Mouse (Mus musculus) forebrain, embryonic 15.5 days (tissue): ENCODE results near the gene Mthfd1l. TPM values are rescaled to one million over a fixed set of nuclear protein-coding genes. Genes with fewer than 3 reads are reported as not detected.
A peak's percentile ranks its signal among the peaks of the same experiment; 100 is the strongest.

Experiments used
- ATAC-seq: fragments of 200-750 bp; cut with Nextera tagmentation; replicated peaks from 2 replicates; pipeline ENCODE4 v1.8.0; 2017; ENCODE audit warnings: mild to moderate bottlenecking, moderate TSS enrichment, moderate library complexity
- H3K27ac ChIP-seq: fragments of 300-500 bp; sonication (generic); replicated peaks from 2 replicates; pipeline ENCODE4 v1.5.1; 2015; ENCODE audit warnings: mild to moderate bottlenecking, inconsistent platforms
- H3K27me3 ChIP-seq: fragments of 300-500 bp; sonication (generic); 2 replicates; pipeline ENCODE4 v1.6.1; 2015; ENCODE audit warnings: inconsistent platforms
- H3K36me3 ChIP-seq: fragments of 300-500 bp; sonication (generic); 2 replicates; pipeline ENCODE4 v1.6.1; 2015; ENCODE audit warnings: mild to moderate bottlenecking, inconsistent platforms
- H3K4me1 ChIP-seq: fragments of 300-500 bp; sonication (generic); 2 replicates; pipeline ENCODE4 v1.6.1; 2015; ENCODE audit warnings: inconsistent platforms
- H3K4me2 ChIP-seq: fragments of 300-500 bp; sonication (generic); replicated peaks from 2 replicates; pipeline ENCODE4 v1.6.1; 2015; ENCODE audit warnings: mild to moderate bottlenecking, inconsistent platforms
- H3K4me3 ChIP-seq: fragments of 300-500 bp; sonication (generic); 2 replicates; pipeline ENCODE4 v1.5.1; 2015; ENCODE audit warnings: mild to moderate bottlenecking, inconsistent platforms
- H3K9ac ChIP-seq: fragments of 300-500 bp; sonication (generic); replicated peaks from 2 replicates; pipeline ENCODE4 v1.6.1; 2015; ENCODE audit warnings: mild to moderate bottlenecking, inconsistent platforms
- H3K9me3 ChIP-seq: fragments of 300-500 bp; sonication (generic); 2 replicates; pipeline ENCODE4 v1.6.1; 2016; ENCODE audit warnings: inconsistent platforms
- WGBS: fragments of 180-500 bp; shearing (Covaris S2); methylation state at CpG from one replicate; pipeline ENCODE4 v1.1.7; 2015; ENCODE audit warnings: mixed read lengths; 5-methylcytosine and 5-hydroxymethylcytosine counted together
- polyA plus RNA-seq: library from polyadenylated mRNA; unstranded; fragments of >200 nt; fragmentation: Nextera tagmentation; extraction: Ambion mirVana; gene quantifications from 2 replicates; pipeline ENCODE4 v1.2.1, GENCODE M21; 2015

The Mthfd1l gene
- polyA plus RNA-seq, 1 experiment from 2014 or later = 3.6 TPM

- no peak overlapping the region for H3K4me2 ChIP-seq
- no peak overlapping the region for H3K9ac ChIP-seq
- no peak overlapping the region for H3K4me3 ChIP-seq
- WGBS = 86% methylated on average over 9 of the region's 9 CpGs
- H3K36me3 ChIP-seq = no peaks in the 10 kb centered on the region
- peaks cover 3% of the 10 kb centered on the region; the same call in 1 of the 2 replicates for H3K4me1 ChIP-seq
- no peaks in the 10 kb centered on the region for H3K9me3 ChIP-seq
- no peaks in the 10 kb centered on the region for H3K27me3 ChIP-seq
- H3K27ac ChIP-seq = no peak overlapping the region
- no peak for ATAC-seq
These were observed 105.4 kb downstream of the Mthfd1l start for GRCm38 (mm10) chr10:4078220-4078840.

GRCm38 (mm10) chr10:4078979-4079630, 106.2 kb downstream of the Mthfd1l start:
- H3K27ac ChIP-seq = 0 out of 2 replicates have a peak overlapping the region, but pooled peaks have one; percentile 24
- ATAC-seq = no peak

GRCm38 (mm10) chr10:4079643-4080244, 106.8 kb downstream of the Mthfd1l start:
- Histone ChIP-seq H3K36me3 (no peaks in the 10 kb centered on the region), H3K9me3 (no peaks in the 10 kb centered on the region), H3K27me3 (no peaks in the 10 kb centered on the region), H3K4me3 (no peak overlapping the region), H3K9ac (no peak overlapping the region), H3K4me2 (no peak overlapping the region), H3K27ac (0 out of 2 replicates have a peak overlapping the region, but pooled peaks have one; percentile 24), H3K4me1 (peaks cover 3% of the 10 kb centered on the region; the same call in 1 of the 2 replicates)
- 0 out of 2 replicates have a peak, but pooled peaks have one; percentile 26 for ATAC-seq
- 59% methylated on average over 15 of the region's 15 CpGs for WGBS

More at GRCm38 (mm10) chr10:4078979-4079630, 106.2 kb downstream of the Mthfd1l start:
- Histone ChIP-seq H3K27me3 (no peaks in the 10 kb centered on the region), H3K36me3 (no peaks in the 10 kb centered on the region), H3K4me2 (no peak overlapping the region), H3K4me1 (peaks cover 3% of the 10 kb centered on the region; the same call in 1 of the 2 replicates), H3K4me3 (no peak overlapping the region), H3K9ac (no peak overlapping the region), H3K9me3 (no peaks in the 10 kb centered on the region)
- 75% methylated on average over 8 of the region's 8 CpGs for WGBS

- H3K4me3 ChIP-seq = no peak overlapping the region
- no peak for ATAC-seq
- no peak overlapping the region for H3K4me2 ChIP-seq
- H3K9me3 ChIP-seq = no peaks in the 10 kb centered on the region
- H3K4me1 ChIP-seq = peaks cover 6% of the 10 kb centered on the region; the same call in 1 of the 2 replicates
- H3K9ac ChIP-seq = no peak overlapping the region
- H3K27ac ChIP-seq = no peak overlapping the region
- H3K27me3 ChIP-seq = no peaks in the 10 kb centered on the region
- H3K36me3 ChIP-seq = no peaks in the 10 kb centered on the region
- WGBS = 79% methylated on average over 9 of the region's 9 CpGs
These were observed 110.7 kb downstream of the Mthfd1l start for GRCm38 (mm10) chr10:4083609-4084008.

GRCm38 (mm10) chr10:4084907-4085306, 112.0 kb downstream of the Mthfd1l start:
- peaks cover 3% of the 10 kb centered on the region; the same call in 1 of the 2 replicates for H3K4me1 ChIP-seq
- H3K4me3 ChIP-seq = no peak overlapping the region
- no peak overlapping the region for H3K9ac ChIP-seq
- H3K27me3 ChIP-seq = no peaks in the 10 kb centered on the region
- H3K27ac ChIP-seq = no peak overlapping the region
- no peaks in the 10 kb centered on the region for H3K36me3 ChIP-seq
- WGBS = 70% methylated on average over 4 of the region's 4 CpGs
- no peak for ATAC-seq
- no peaks in the 10 kb centered on the region for H3K9me3 ChIP-seq
- H3K4me2 ChIP-seq = no peak overlapping the region

- 56% methylated on average over 7 of the region's 7 CpGs for WGBS
- Histone ChIP-seq H3K4me1 (peaks cover 3% of the 10 kb centered on the region; the same call in 1 of the 2 replicates), H3K36me3 (no peaks in the 10 kb centered on the region)
These were observed 112.6 kb downstream of the Mthfd1l start for GRCm38 (mm10) chr10:4085363-4086141.

DNA sequence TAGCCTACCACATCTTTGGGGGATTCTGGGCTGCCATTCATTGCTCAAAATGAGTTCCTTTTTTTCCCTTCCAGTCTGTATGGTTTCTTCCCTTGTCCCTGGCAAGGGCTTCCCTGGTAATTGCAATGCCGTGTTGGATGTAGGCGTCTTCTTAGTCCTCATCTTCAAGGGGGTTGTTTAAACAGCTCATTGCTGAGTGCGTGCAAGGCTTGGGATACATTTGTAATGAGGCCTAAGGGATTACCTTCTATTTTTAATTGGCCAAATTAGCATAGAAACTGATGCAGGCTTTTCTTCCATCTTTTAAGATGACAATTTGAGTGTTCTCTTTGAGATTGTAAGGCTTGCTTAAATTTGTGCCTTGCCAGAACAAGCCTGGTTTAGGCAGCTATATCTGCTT, 114.6 kb downstream of the Mthfd1l start:
- WGBS = 21% methylated on average over 3 of the region's 3 CpGs

More at GRCm38 (mm10) chr10:4085363-4086141, 112.6 kb downstream of the Mthfd1l start:
- Histone ChIP-seq H3K4me3 (no peak overlapping the region), H3K9ac (no peak overlapping the region), H3K27me3 (no peaks in the 10 kb centered on the region), H3K27ac (no peak overlapping the region), H3K4me2 (no peak overlapping the region), H3K9me3 (no peaks in the 10 kb centered on the region)
- no peak for ATAC-seq

GRCm38 (mm10) chr10:4088744-4089414, 116.0 kb downstream of the Mthfd1l start:
- no peaks in the 10 kb centered on the region for H3K36me3 ChIP-seq
- H3K4me3 ChIP-seq = no peak overlapping the region
- 78% methylated on average over 7 of the region's 7 CpGs for WGBS
- peaks cover 3% of the 10 kb centered on the region; the same call in 1 of the 2 replicates for H3K4me1 ChIP-seq
- H3K9me3 ChIP-seq = no peaks in the 10 kb centered on the region
- no peak overlapping the region for H3K4me2 ChIP-seq
- ATAC-seq = no peak
- H3K9ac ChIP-seq = no peak overlapping the region
- no peak overlapping the region for H3K27ac ChIP-seq
- H3K27me3 ChIP-seq = no peaks in the 10 kb centered on the region

More for the DNA sequence above, 114.6 kb downstream of the Mthfd1l start:
- ATAC-seq = peak; percentile 65
- no peaks in the 10 kb centered on the region for H3K9me3 ChIP-seq
- H3K4me3 ChIP-seq = no peak overlapping the region
- no peak overlapping the region for H3K9ac ChIP-seq
- H3K4me2 ChIP-seq = no peak overlapping the region
- H3K27ac ChIP-seq = no peak overlapping the region; the same call in 1 of the 2 replicates
- peaks cover 3% of the 10 kb centered on the region; the same call in 1 of the 2 replicates for H3K4me1 ChIP-seq
- no peaks in the 10 kb centered on the region for H3K27me3 ChIP-seq
- H3K36me3 ChIP-seq = no peaks in the 10 kb centered on the region

DNA sequence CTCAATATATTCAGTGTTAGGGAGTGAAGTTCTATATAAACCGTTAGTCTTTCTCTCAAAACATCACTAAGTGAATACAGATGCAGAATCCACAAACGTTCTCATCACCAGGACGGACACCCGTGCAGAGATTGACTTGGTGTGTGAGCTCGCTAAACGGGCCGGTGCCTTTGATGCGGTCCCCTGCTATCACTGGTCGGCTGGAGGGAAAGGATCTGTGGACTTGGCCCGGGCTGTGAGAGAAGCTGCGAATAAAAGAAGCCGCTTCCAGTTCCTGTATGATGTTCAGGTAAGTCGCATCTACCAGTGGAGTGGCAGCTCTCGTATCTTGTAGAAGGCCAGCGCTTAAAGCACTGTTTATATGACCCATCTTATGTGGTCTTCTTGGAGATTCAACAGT, 117.0 kb downstream of the Mthfd1l start:
- no peak overlapping the region for H3K4me3 ChIP-seq
- no peaks in the 10 kb centered on the region for H3K27me3 ChIP-seq
- H3K36me3 ChIP-seq = no peaks in the 10 kb centered on the region
- no peak overlapping the region for H3K9ac ChIP-seq
- ATAC-seq = no peak
- no peaks in the 10 kb centered on the region for H3K9me3 ChIP-seq
- H3K4me1 ChIP-seq = peaks cover 3% of the 10 kb centered on the region; the same call in 1 of the 2 replicates
- 90% methylated on average over 15 of the region's 15 CpGs for WGBS
- no peak overlapping the region for H3K27ac ChIP-seq
- H3K4me2 ChIP-seq = no peak overlapping the region

- Histone ChIP-seq H3K27ac (no peak overlapping the region), H3K36me3 (no peaks in the 10 kb centered on the region), H3K4me3 (no peak overlapping the region), H3K4me2 (no peak overlapping the region), H3K27me3 (no peaks in the 10 kb centered on the region), H3K9ac (no peak overlapping the region), H3K4me1 (no peaks in the 10 kb centered on the region), H3K9me3 (no peaks in the 10 kb centered on the region)
- WGBS = 94% methylated on average over 8 of the region's 8 CpGs
- no peak for ATAC-seq
These were observed 120.1 kb downstream of the Mthfd1l start for GRCm38 (mm10) chr10:4092990-4093389.

DNA sequence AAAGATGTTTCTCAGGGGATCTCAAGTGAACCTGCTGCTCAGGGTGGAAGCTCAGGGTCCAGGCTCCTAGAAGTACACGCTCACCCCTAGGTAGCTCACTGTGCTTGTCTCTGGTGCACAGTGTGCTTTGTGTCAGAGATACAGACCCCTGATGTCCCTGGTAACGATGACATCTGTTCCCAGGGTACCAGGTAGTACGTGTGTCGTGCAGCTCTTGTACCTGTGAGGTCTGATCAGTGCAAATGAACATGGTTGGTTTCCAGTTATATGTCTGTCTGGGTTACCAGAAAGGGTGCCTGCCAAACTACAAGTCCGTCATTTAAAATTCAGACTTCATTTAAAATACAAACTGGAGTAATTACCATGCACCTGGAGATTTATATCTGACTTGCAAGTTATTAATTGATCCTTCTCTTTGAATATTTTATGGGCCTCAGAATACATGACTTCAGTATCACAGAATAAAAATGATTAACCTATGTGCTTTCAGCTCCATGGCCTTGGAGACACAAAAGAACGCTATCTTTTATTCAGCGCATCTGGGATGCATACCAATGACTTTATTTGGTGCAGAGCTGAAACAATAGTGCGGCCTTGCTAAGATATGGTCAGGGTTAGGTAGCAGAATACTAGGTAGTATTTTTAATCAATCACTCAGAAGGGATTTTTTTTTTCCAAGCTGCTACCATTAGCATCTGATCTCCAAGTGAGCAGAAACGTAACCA, 121.3 kb downstream of the Mthfd1l start:
- H3K27ac ChIP-seq = no peak overlapping the region
- ATAC-seq = no peak
- no peak overlapping the region for H3K4me3 ChIP-seq
- no peak overlapping the region for H3K4me2 ChIP-seq
- H3K36me3 ChIP-seq = no peaks in the 10 kb centered on the region
- H3K27me3 ChIP-seq = no peaks in the 10 kb centered on the region
- WGBS = 78% methylated on average over 9 of the region's 9 CpGs
- no peaks in the 10 kb centered on the region for H3K4me1 ChIP-seq
- no peaks in the 10 kb centered on the region for H3K9me3 ChIP-seq
- H3K9ac ChIP-seq = no peak overlapping the region
